Mouse (Mus musculus) forebrain, embryonic 11.5 days (tissue): ENCODE measurements around the gene Lingo1. TPM values are rescaled to one million over a fixed set of nuclear protein-coding genes. Genes with fewer than 3 reads are reported as not detected.

Source experiments
- ATAC-seq: fragments of 200-750 bp; cut with Nextera tagmentation; replicated peaks from 2 replicates; pipeline ENCODE4 v1.8.0; 2017; ENCODE audit warnings: moderate TSS enrichment; ENCODE audit not compliant: low FRiP score
- DNase-seq: peaks from one replicate; pipeline ENCODE4 v3.0.0-alpha.2; 2017; ENCODE audit warnings: low spot score
- H3K27ac ChIP-seq: fragments of 300-500 bp; sonication (generic); 2 replicates; pipeline ENCODE4 v1.5.1; 2014; ENCODE audit warnings: low read depth, low read length
- H3K27me3 ChIP-seq: fragments of 300-500 bp; sonication (generic); 2 replicates; pipeline ENCODE4 v1.6.1; 2014; ENCODE audit warnings: mild to moderate bottlenecking, low read length, mixed read lengths; ENCODE audit not compliant: control insufficient read depth, insufficient read depth
- H3K36me3 ChIP-seq: fragments of 300-500 bp; sonication (generic); 2 replicates; pipeline ENCODE4 v1.6.1; 2014; ENCODE audit warnings: mild to moderate bottlenecking, low read length, moderate library complexity, mixed read lengths; ENCODE audit not compliant: control insufficient read depth, insufficient read depth
- H3K4me1 ChIP-seq: fragments of 300-500 bp; sonication (generic); replicated peaks from 2 replicates; pipeline ENCODE4 v1.6.1; 2014; ENCODE audit warnings: low read length, mixed read lengths; ENCODE audit not compliant: control insufficient read depth, insufficient read depth
- H3K4me2 ChIP-seq: fragments of 300-500 bp; sonication (generic); 2 replicates; pipeline ENCODE4 v1.6.1; 2014; ENCODE audit warnings: low read depth, mild to moderate bottlenecking, low read length, moderate library complexity, mixed read lengths; ENCODE audit not compliant: severe bottlenecking
- H3K4me3 ChIP-seq: fragments of 300-500 bp; sonication (generic); 2 replicates; pipeline ENCODE4 v1.5.1; 2014; ENCODE audit warnings: low read depth, low read length
- H3K9ac ChIP-seq: fragments of 300-500 bp; sonication (generic); 2 replicates; pipeline ENCODE4 v1.6.1; 2014; ENCODE audit warnings: low read length
- H3K9me3 ChIP-seq: fragments of 300-500 bp; sonication (generic); 2 replicates; pipeline ENCODE4 v1.6.1; 2016; ENCODE audit warnings: low read length, mixed read lengths; ENCODE audit not compliant: control insufficient read depth
- WGBS: fragments of 180-500 bp; shearing (Covaris S2); extraction: QIAGEN DNeasy Blood & Tissue Kit; methylation state at CpG from one replicate; pipeline ENCODE4 v1.1.7; 2014; 5-methylcytosine and 5-hydroxymethylcytosine counted together
- polyA plus RNA-seq: library from polyadenylated mRNA; unstranded; fragments of >200 nt; fragmentation: Nextera tagmentation; extraction: Ambion mirVana; gene quantifications from 2 replicates; pipeline ENCODE4 v1.2.1, GENCODE M21; 2014

The Lingo1 gene
- polyA plus RNA-seq, 1 experiment from 2014 or later: 2.5 TPM

GRCm38 (mm10) chr9:56725814-56726213 is 70.5 kb downstream of the Lingo1 start:
- Histone ChIP-seq H3K9ac (no peak overlapping the region), H3K4me2 (no peak overlapping the region), H3K4me3 (no peak overlapping the region), H3K27me3 (no peaks in the 10 kb centered on the region), H3K4me1 (peaks cover 8% of the 10 kb centered on the region), H3K36me3 (no peaks in the 10 kb centered on the region), H3K9me3 (no peaks in the 10 kb centered on the region), H3K27ac (no peak overlapping the region)
- no peak for ATAC-seq
- 22% methylated on average over 2 of the region's 2 CpGs for WGBS
- peak; percentile 73 for DNase-seq

GRCm38 (mm10) chr9:56722089-56722825 is 74.0 kb downstream of the Lingo1 start:
- Histone ChIP-seq H3K27me3 (no peaks in the 10 kb centered on the region), H3K4me3 (no peak overlapping the region), H3K36me3 (no peaks in the 10 kb centered on the region), H3K4me2 (no peak overlapping the region), H3K27ac (no peak overlapping the region), H3K9ac (no peak overlapping the region), H3K9me3 (no peaks in the 10 kb centered on the region), H3K4me1 (no peaks in the 10 kb centered on the region)
- ATAC-seq: no peak
- 72% methylated on average over 11 of the region's 11 CpGs for WGBS
- no peak for DNase-seq

- Histone ChIP-seq H3K9me3 (no peaks in the 10 kb centered on the region), H3K27ac (no peak overlapping the region), H3K9ac (no peak overlapping the region), H3K4me3 (no peak overlapping the region), H3K4me1 (no peaks in the 10 kb centered on the region), H3K27me3 (no peaks in the 10 kb centered on the region), H3K36me3 (no peaks in the 10 kb centered on the region), H3K4me2 (no peak overlapping the region)
- ATAC-seq (no peak), DNase-seq (no peak)
- 86% methylated on average over 3 of the region's 3 CpGs for WGBS
Observed at GRCm38 (mm10) chr9:56718984-56719383, 77.3 kb downstream of the Lingo1 start.

- H3K9ac ChIP-seq: no peak overlapping the region
- WGBS: 88% methylated on average over 3 of the region's 3 CpGs
- no peaks in the 10 kb centered on the region for H3K36me3 ChIP-seq
- no peaks in the 10 kb centered on the region for H3K9me3 ChIP-seq
- no peak overlapping the region for H3K4me2 ChIP-seq
- no peaks in the 10 kb centered on the region for H3K27me3 ChIP-seq
- ATAC-seq: no peak
- no peak for DNase-seq
- no peak overlapping the region for H3K27ac ChIP-seq
- H3K4me3 ChIP-seq: no peak overlapping the region
- H3K4me1 ChIP-seq: no peaks in the 10 kb centered on the region
Observed at GRCm38 (mm10) chr9:56716565-56716964, 79.7 kb downstream of the Lingo1 start.

GRCm38 (mm10) chr9:56716066-56716465 is 80.2 kb downstream of the Lingo1 start:
- Histone ChIP-seq H3K27ac (no peak overlapping the region), H3K4me2 (no peak overlapping the region), H3K36me3 (no peaks in the 10 kb centered on the region), H3K4me3 (no peak overlapping the region), H3K4me1 (no peaks in the 10 kb centered on the region), H3K27me3 (no peaks in the 10 kb centered on the region), H3K9ac (no peak overlapping the region), H3K9me3 (no peaks in the 10 kb centered on the region)
- DNase-seq: no peak
- 81% methylated on average over 3 of the region's 3 CpGs for WGBS
- no peak for ATAC-seq

- ATAC-seq (no peak), DNase-seq (no peak)
- H3K27ac ChIP-seq: no peak overlapping the region
- H3K27me3 ChIP-seq: no peaks in the 10 kb centered on the region
- no peaks in the 10 kb centered on the region for H3K36me3 ChIP-seq
- H3K4me1 ChIP-seq: no peaks in the 10 kb centered on the region
- no peak overlapping the region for H3K4me2 ChIP-seq
- H3K4me3 ChIP-seq: no peak overlapping the region
- WGBS: 76% methylated on average over 1 of the region's 1 CpGs
- no peaks in the 10 kb centered on the region for H3K9me3 ChIP-seq
- no peak overlapping the region for H3K9ac ChIP-seq
Observed at GRCm38 (mm10) chr9:56714391-56714790, 81.9 kb downstream of the Lingo1 start.

DNA sequence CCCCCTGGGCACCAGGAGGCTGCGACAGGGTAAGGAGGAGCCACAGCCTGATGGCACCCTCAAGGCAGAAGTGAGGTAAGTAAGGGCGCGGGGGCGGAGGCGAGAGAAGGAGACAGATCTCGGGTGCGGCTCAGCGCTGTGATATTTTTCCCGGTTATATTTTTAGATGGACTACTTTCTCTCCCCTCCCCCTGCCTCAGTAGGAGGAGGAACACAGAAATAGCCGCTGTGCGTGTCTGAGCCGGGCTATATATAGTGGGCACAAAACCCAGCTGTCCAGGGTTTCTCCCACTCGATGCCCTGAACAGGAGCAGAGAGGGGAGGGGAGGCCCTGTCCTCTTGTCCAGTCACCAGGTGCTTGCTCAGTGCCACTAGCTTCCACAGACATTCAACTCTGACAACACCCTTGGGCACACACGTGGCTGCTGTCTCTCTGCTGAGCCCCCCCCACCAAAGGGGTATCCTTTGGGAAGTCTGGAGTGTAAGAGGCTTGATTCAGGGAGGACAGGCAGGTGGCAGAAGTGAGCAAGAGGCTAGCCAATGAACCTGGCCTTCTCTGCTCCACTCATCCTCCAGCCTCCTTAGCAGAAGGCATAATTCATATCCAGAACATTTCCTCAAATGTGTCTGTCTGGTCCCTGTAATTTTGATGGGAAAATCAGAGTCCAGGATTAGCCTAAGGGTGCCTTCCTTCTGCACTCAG is 83.5 kb downstream of the Lingo1 start:
- H3K4me2 ChIP-seq: no peak overlapping the region
- H3K4me1 ChIP-seq: no peaks in the 10 kb centered on the region
- H3K9ac ChIP-seq: no peak overlapping the region
- WGBS: 77% methylated on average over 14 of the region's 14 CpGs
- ATAC-seq: no peak
- no peak overlapping the region for H3K4me3 ChIP-seq
- no peaks in the 10 kb centered on the region for H3K27me3 ChIP-seq
- DNase-seq: no peak
- no peaks in the 10 kb centered on the region for H3K9me3 ChIP-seq
- H3K27ac ChIP-seq: no peak overlapping the region
- no peaks in the 10 kb centered on the region for H3K36me3 ChIP-seq

GRCm38 (mm10) chr9:56710958-56711357 is 85.3 kb downstream of the Lingo1 start:
- Histone ChIP-seq H3K9ac (no peak overlapping the region), H3K9me3 (no peaks in the 10 kb centered on the region), H3K4me2 (no peak overlapping the region), H3K4me3 (no peak overlapping the region), H3K36me3 (no peaks in the 10 kb centered on the region), H3K27me3 (no peaks in the 10 kb centered on the region), H3K27ac (no peak overlapping the region), H3K4me1 (no peaks in the 10 kb centered on the region)
- 82% methylated on average over 6 of the region's 6 CpGs for WGBS
- ATAC-seq (no peak), DNase-seq (no peak)
